Mouse (Mus musculus): ENCODE results near the gene Dnajb13.
"Not testable (repeated sequence)": the region's sequence is repeated elsewhere in the genome, so short reads cannot be mapped to it uniquely, and the experiment has no call there.

Gene Dnajb13

GRCm38 (mm10) chr7:100487301-100487700, 27.5 kb downstream of the Dnajb13 start:
- DNase-seq (ENCODE audit: low spot score), result no peak

GRCm38 (mm10) chr7:100484493-100484892, 30.3 kb downstream of the Dnajb13 start:
- no peak for DNase-seq (ENCODE audit: low spot score)

GRCm38 (mm10) chr7:100482046-100482445, 32.7 kb downstream of the Dnajb13 start:
- DNase-seq (ENCODE audit: low spot score), result not testable (repeated sequence)

GRCm38 (mm10) chr7:100480175-100480574, 34.6 kb downstream of the Dnajb13 start:
- no peak for DNase-seq (ENCODE audit: low spot score)

GRCm38 (mm10) chr7:100479823-100480164, 35.0 kb downstream of the Dnajb13 start:
- no peak for DNase-seq (ENCODE audit: low spot score)

- no peak for DNase-seq (ENCODE audit: low spot score)
Measured at GRCm38 (mm10) chr7:100479100-100479822, 35.5 kb downstream of the Dnajb13 start.

GRCm38 (mm10) chr7:100474680-100475079, 40.1 kb downstream of the Dnajb13 start:
- no peak for DNase-seq (ENCODE audit: low spot score)

- DNase-seq (ENCODE audit: low spot score), result no peak
Measured at GRCm38 (mm10) chr7:100473846-100474454, 40.8 kb downstream of the Dnajb13 start.

GRCm38 (mm10) chr7:100472777-100473176, 42.0 kb downstream of the Dnajb13 start, which contains the start of gene Ucp3:
Gene Ucp3, plus strand, starts transcription at chr7:100472990.
- no peak for DNase-seq (ENCODE audit: low spot score)

- DNase-seq (ENCODE audit: low spot score), result no peak
Measured at GRCm38 (mm10) chr7:100471407-100471797, 43.4 kb downstream of the Dnajb13 start.

GRCm38 (mm10) chr7:100470796-100471406, 43.9 kb downstream of the Dnajb13 start:
- no peak for DNase-seq (ENCODE audit: low spot score)

- no peak for DNase-seq (ENCODE audit: low spot score)
Measured at GRCm38 (mm10) chr7:100469502-100469901, 45.3 kb downstream of the Dnajb13 start.

GRCm38 (mm10) chr7:100468761-100469160, 46.0 kb downstream of the Dnajb13 start:
- DNase-seq (ENCODE audit: low spot score), result no peak

- no peak for DNase-seq (ENCODE audit: low spot score)
Measured at GRCm38 (mm10) chr7:100466781-100467510, 47.8 kb downstream of the Dnajb13 start.

GRCm38 (mm10) chr7:100465656-100466309, 49.0 kb downstream of the Dnajb13 start:
- no peak for DNase-seq (ENCODE audit: low spot score)

GRCm38 (mm10) chr7:100465248-100465647, 49.5 kb downstream of the Dnajb13 start:
- no peak for DNase-seq (ENCODE audit: low spot score)

GRCm38 (mm10) chr7:100464248-100464647, 50.5 kb downstream of the Dnajb13 start:
- DNase-seq (ENCODE audit: low spot score), result no peak

- DNase-seq (ENCODE audit: low spot score), result no peak
Measured at GRCm38 (mm10) chr7:100463757-100464156, 51.0 kb downstream of the Dnajb13 start.

GRCm38 (mm10) chr7:100463194-100463593, 51.6 kb downstream of the Dnajb13 start:
- no peak for DNase-seq (ENCODE audit: low spot score)

GRCm38 (mm10) chr7:100461621-100462151, 53.1 kb downstream of the Dnajb13 start:
- no peak for DNase-seq (ENCODE audit: low spot score)

GRCm38 (mm10) chr7:100459862-100460261, 54.9 kb downstream of the Dnajb13 start:
- DNase-seq (ENCODE audit: low spot score), result no peak

- DNase-seq (ENCODE audit: low spot score), result no peak
Measured at GRCm38 (mm10) chr7:100458153-100458552, 56.6 kb downstream of the Dnajb13 start.
